Mouse (Mus musculus) ES-Bruce4 (cell line): ENCODE results near the gene Grm4.

Experiments used
- CTCF ChIP-seq: IDR thresholded peaks from one replicate; pipeline ENCODE4 v1.8.1; 2011; ENCODE audit warnings: low read depth, low read length
- EP300 ChIP-seq: IDR thresholded peaks from 2 replicates; pipeline ENCODE4 v1.6.1; 2011; ENCODE audit warnings: low read depth, low read length; ENCODE audit not compliant: insufficient read depth
- POLR2A ChIP-seq: IDR thresholded peaks from one replicate; pipeline ENCODE4 v1.8.1; 2011; ENCODE audit warnings: low read length; ENCODE audit not compliant: insufficient read depth

- TF ChIP-seq EP300 (0 out of 2 replicates have a peak, but pooled peaks have one; percentile 45), CTCF (no peak), POLR2A (peak; percentile 3)
These were observed 34.4 kb upstream of the Grm4 start for GRCm38 (mm10) chr17:27555512-27556172.
